Mouse (Mus musculus) heart, adult 9 months (tissue): ENCODE measurements around the gene Cdk1.

Source experiments
- DNase-seq, 2 experiments: peaks; one replicate each; pipeline ENCODE4 v3.0.0; 2022; ENCODE audit warnings: low spot score in 2 of 2

Gene Cdk1

DNA sequence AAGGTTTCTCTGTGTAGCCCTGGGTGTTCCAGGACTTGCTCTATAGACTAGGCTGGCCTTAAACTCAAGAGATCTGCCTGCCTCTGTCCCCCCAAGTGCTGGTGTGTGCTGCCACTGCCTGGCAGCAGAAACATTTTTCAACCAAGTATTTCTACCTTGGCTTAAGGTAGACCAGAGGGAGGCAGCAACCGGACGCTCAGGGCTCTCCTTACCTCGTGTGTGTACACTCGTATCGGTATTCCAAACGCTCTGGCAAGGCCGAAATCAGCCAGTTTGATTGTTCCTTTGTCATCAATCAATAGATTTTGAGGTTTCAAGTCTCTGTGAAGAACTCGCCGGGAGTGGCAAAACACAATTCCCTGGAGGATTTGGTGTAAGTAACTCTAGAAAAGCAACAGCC lies 10.4 kb downstream of the Cdk1 start:
- no peak for DNase-seq

DNA sequence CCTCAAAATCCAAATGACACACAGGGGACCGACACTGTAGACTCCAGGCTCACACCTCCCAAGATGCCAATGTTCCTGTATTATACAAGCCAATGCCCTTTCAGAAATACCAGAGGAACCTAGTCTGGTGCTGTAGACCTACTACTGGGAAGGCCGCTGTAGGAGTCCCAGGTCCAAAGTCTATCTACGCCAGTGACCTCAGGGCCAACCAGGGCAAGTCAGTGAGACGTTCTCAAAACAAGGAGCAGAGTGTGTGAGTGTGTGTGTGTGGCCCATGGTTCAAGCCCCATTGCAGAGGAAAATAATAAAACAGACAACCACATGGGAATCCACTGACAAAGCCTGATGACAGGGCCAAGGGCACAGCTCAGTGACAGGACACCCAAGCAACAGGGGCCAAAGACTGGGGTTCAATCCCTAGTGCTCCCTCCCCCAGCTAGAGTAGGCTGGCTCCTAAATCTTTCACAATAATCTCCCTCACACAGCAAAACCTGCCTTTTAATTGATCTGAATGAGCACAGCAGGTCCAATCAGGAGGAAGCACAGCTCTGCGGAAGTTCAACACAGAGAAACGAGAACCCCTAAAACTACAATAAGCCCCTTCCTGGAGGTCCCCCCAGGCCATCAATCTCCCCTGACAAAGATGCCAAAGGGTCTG lies 11.0 kb downstream of the Cdk1 start:
- no peak for DNase-seq

DNA sequence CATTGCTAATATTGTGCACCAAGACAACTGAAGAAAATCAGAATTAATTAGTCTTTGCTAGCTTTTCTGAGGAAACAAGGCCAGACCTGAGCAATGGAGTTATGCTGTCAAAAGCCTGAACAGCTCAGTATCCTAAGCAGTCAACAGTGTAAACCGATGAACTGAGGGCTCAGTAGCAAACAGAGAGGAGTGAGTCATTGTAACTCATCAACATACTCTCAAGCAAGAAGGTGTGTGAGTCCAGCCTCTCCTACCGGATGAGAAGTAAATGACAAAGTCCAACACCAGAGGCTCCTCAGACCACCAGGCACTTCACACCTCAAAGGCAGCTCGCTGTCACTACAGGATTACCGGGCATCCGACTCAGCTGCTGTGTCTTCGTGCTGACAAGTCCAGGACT lies 12.7 kb downstream of the Cdk1 start:
- no peak for DNase-seq

DNA sequence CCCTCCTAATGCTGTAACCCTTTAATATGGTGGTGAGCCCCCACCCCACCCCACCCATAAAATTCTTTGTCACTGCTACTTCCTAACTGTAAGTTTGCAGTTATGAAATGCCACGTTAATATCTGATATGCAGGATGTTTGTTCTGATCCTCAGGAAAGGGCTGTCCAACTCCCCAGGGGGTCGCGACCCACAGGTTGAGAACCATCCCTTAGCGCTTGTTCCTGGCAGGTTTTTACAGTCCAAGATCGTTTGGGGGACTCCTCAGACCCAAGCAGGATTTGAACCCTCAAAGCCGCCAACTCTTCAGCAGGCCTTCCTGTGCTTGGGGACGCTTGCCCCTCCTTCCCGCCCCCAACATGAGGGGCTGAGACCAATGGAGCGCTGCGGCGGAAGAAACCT lies 16.5 kb downstream of the Cdk1 start:
- DNase-seq: no peak

DNA sequence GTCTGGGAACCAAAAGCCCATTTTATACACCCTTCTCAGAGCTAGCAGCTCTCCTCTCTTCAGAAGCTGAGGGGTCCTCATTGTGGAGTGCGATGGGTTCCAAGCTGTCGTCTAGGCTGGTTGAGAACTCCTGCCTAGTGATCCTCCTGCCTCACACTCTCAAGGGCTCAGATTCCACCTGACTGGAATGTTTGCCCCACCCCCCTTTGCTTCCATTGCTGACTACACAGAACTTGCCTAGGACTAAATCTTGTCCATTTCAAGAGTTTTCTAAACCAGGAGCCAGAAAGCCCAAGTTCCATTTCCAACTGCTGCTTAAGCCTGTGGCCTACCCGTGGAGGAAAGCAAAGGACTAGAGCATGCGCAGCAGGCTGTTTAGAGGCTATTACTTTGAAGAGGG lies 17.1 kb downstream of the Cdk1 start:
- no peak for DNase-seq

DNA sequence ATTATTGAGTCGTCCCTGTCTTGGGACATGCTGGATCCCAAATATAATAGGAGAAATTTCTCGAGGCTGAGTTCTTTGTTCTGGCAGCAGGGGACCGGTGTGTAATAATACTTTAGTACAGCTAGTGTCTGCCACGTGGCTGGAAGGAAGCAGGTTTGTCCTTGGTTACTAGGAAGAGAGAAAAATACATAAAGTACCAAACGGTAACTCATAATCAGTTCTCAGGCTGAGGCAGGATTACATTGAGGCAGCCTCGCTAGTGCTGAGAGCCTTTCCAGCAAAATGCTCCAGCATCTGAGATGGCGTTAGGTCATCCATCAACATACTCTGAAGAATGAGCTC lies 17.6 kb downstream of the Cdk1 start:
- DNase-seq: no peak

DNA sequence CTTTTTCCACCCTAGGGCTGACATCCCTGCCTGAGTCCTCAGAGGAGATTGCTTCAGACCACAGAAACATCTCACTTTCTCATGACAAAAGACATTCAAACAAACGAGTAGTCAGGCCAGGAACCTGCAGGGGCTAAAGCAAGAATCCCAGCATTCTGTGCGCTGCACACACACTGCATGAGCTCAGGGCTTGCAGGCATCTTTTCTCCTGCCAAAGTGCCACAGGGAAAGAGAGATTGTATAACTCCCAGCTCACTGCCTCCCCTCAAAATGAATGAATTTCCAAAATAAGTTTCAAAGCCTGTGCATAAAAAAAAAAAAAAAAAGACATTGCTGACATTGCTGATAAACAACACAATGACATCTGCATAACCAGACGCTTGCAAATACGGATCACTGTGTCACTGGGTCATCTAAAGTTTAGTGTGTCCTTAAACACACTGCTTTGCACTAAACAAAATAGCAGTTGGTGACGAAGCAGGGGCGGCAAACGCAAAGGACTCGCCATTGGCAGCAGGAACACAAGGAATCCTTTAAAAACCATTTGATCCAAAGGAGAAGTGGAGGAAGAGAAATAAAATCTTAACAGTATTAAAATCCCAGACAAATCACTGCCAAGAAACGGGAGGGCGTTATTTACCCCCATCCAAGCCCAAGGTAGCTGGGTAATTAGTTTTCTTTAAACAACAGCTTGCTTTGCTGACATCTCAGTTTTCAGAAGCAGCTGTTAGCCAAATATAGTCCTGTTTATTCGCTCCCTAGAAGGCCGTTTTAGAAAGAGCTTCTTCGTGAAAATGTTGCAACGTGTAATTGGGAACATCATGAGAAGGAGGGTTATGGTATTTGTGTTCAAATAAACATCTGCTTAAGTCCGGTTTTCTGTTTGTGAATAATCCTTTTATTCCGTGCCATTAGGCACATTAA lies 18.2 kb downstream of the Cdk1 start:
- no peak for DNase-seq

DNA sequence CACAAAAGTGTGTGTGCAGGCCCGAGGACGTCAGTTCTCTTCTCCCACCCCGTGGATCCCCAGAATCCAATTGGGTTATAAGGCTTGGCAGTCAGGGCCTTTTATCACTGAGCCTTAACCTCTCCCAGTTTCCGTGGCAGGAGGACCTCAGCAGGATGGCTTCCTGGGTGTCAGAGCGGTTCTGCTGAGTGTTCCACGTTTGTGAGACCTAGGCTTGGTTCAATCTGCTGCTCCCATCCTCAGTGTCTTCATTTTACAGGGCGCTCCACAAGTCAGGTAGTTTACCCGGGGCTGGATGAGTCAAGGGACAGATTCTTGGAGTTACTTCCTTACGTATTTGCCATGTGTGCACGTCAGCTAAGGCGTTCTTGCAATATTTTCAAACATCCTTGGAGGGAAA lies 19.5 kb downstream of the Cdk1 start:
- no peak for DNase-seq

DNA sequence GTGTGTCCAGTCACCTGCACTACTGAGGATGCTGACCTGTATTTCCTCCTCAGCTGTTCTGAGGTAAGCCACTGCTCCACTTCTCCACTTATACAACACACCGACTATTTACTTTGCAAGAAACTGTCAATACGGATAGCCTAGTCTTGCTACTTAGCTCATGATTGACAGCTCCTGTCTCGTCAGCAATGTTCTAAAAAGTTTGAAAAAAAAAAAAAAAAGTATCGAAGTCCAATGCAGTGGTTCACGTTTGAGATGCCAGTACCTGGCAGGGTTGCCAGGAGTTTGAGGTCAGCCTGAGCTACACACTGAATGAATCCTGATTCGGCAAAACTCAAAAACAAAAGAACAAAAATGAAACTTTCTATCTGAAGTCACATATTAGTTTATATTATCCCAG lies 21.5 kb downstream of the Cdk1 start:
- DNase-seq: no peak

DNA sequence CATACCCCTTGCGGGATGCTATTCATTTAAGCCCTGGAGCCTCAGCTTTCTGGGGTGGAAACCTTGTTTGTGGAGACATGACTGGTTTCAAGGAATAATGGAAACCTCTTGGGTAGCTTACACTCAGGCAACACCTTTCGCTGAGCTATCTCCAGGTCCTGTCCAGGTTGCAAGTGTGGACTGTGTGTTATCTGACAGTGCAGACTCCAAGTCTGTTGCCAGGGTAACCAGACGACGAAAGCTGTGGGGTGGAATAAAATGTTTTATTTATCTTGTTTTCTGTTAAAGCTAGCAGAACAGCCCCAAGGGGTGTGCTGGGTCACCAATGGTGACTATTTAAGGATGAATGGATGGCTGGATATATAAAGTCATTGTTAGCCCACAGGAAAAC lies 24.1 kb downstream of the Cdk1 start:
- no peak for DNase-seq

DNA sequence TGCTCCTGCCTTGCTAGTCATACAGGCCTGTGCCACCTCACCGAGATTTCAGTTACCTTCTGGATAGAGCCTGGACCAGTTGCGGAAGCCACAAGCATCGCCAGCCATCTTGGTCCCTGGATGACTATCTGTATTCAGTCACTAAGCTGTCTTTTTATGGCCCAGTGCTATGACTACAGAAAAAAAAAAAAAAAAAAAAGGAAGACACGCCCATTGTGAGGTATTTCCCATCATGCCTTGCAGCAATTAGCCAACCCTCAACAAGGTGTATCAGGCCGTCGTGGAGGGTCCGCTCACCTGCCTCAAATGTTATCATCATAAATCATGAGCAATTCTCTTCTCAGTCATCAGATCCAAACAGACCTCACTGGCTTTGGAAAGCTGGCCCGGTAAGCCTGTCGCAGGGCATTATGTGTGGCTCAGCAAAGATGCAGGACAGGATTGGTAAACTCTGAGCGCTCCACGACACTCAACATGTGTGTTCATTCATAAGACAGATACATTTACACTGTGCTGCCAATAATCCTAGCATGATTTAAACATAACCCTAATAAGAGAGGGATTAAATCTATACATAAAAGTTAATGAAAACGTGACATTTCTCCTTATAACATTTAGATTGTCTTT lies 24.6 kb downstream of the Cdk1 start:
- DNase-seq: no peak

DNA sequence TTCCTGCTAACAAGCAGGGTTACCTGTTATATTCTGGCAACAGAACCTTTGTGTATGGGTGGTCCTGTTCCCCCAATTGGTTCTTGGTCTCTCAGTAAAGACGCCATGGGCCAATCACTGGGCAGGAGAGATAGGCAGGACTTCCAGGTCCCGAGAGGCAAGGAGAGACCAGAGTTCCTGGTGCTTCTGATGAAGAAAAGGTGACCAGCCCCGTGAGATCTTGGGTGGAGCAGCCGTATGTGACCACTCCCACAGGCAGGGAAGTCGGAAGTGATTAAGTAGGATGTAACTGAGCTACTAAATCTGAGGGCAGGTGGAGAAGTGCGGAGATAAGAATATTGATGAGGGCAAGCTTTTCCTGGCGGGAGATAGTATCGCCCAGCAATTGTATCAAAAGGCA lies 25.4 kb downstream of the Cdk1 start:
- DNase-seq: no peak

DNA sequence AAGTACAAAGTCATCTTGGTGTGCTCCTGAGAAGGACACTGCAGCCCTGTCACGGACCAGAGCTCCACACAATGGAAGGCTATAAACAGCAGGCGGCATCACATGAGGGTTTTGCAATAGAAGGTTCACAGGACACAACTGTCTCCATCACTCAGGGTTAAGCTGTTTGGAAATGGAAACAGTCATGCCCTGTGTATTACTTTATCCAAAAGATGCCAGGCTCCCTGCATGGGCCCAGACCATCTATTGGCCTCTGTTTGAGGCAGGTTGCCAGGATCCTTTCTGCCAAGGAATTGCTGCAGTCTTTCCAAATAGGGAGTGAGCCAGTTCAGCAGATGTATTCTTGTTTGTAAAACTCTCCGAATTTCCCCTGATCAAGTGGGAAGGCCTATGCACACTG lies 26.3 kb downstream of the Cdk1 start:
- peak; percentile 15 to 19 for DNase-seq

DNA sequence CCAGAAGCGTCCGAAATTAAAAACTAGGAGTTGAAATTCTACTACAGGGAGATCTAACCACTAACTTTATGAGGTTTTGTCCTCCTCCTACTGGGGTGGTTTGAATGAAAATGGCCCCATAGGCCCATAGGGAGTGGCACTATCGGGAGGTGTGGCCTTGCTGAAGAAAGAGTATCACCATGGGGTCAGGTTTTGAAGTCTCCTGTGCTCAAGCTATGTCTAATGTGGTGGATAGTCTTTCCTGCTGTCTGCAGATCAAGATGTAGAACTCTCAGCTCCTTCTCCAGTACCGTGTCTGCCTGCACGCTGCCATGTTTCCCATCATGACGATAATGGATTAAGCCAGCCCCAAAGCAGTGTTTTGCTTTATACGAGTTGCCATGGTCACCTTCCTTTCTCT lies 27.9 kb downstream of the Cdk1 start:
- DNase-seq: no peak

DNA sequence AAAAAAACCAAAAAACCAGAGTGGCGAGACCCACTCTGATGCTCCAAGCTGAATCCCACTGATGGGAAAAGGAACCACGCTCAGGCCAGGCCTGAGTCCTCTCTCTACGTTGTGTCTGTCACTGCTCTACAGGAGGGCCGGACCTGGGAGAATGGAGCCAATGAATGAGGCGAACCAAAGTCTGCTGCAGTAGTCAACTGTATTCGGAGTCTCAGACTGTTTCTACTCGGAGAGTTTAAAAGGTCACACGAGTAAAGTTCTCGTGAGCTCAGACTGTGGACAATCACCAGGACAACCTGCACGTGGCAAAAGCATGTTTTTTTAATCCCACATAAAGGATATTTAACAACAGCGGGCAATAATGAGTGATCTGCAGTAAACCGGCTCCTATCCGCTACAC lies 28.8 kb downstream of the Cdk1 start:
- no peak for DNase-seq

DNA sequence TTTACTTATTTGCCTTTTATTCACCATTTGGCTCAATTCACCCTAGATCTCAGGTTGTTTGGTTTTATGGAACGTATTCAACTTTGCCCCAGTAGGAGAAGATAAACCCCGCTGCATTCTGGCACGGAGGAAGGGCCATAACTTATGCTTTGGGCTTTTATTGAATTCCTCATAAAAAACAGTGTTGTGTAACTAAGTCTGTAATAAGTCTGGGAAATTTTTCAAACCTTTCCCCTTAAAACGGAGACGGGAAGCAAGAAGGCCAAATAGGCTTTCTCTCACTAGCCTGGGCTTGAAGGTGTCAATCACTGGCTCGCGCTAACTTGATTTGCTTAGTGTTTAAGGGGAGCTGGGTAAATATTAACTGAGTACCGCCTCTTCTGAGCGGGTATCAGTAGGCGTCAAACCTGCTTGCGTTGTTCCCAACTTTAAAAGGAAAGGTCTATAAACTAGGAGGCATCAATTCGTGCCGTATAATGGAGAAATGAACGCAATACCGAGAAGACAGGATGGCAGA lies 31.2 kb downstream of the Cdk1 start:
- no peak for DNase-seq

DNA sequence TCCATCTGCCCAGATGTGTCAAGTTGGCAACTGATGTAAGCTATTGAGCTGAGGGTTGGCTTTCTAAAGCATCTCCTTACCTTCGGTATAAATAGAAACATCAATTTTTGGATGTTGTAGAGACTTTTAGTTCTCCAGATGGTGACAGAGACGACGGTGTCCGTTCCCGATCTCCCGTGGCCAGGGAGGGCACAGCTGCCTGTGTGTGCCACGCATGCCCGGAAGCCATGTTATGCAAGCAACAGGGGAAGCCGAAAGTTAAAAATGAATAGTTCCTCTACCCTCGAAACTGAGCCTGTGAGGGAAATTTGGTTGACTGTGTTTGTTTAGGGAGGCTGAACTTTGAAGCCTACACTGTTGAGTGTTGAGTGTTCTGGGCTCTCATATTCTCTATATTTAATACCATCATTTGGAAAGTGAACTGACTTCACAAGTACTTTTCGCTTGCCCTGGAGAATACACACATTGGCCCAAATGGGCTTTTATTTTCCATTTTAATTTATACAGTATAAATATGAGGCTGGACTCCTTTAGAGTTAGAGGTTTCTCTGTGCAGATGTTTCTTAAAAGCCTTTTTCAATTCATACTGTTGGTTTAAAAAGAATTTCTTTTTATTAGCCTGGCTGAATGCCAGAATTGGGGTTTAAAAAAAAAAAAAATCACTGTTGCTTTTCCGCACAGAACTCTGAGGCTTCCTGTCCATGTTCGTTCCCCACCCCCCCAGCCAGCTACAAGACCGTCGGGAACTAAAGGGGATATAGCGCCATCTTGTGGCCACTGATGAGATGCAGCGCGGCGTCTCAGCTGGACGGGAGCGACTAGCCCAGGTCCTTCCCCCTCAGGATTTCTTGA lies 31.8 kb downstream of the Cdk1 start:
- DNase-seq: peak; percentile 70 to 73

DNA sequence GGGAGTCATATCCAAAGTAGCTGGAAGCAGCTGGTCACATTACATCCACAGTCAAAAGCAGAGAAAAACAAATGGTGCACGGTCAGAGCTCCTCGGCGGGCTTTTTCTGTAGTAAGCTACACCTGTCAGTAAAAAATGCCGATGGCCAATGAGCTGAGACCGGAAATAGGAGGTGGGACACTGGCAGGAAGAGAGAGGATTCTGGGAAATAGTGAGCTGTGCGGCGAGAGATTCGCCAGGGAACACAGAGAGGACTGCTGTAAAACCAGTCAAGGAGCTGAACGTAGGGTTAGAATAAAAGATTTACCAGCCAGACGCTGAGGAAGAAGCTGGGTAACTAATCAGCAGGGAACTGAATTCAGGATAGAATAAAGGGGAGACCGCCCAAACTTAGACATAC lies 34.2 kb downstream of the Cdk1 start:
- DNase-seq: no peak

DNA sequence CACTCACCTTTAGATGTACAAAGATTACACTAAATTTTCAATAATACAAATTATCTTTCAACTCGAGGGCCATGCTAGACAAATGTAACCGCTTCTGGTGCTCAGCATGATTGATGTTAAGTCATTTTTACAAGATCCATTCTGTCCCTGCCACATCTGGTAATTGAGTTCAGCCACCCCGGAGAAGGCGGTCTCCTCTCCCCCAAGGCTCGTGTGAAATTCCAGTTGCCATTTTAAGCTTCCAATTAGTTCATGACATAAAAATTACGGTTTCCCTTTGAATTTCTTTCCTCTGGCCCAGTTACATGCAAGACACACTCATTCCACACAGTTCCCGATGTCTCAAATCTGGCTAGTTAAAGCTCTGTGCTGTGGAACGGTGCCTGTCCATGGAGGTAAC lies 38.8 kb downstream of the Cdk1 start:
- DNase-seq: no peak

DNA sequence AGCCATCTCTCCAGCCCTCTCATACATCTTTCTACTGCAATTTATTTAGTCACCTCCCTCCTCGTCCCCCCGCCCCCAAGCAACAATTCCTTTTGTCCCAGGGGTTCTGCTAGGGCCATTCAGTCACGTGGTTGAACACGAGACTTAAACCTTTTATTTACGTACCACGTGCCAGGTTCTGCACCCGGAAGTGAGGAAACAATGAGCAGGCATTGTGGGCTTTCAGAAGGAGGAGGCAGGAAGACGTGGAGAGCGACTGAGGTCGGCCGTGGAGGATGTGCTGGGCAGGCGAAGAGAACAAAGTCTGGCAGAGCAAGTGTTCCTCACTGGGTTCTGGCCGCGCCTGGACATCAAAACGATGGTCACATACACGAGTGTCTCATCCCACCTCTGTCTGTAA lies 40.9 kb downstream of the Cdk1 start:
- DNase-seq: no peak

DNA sequence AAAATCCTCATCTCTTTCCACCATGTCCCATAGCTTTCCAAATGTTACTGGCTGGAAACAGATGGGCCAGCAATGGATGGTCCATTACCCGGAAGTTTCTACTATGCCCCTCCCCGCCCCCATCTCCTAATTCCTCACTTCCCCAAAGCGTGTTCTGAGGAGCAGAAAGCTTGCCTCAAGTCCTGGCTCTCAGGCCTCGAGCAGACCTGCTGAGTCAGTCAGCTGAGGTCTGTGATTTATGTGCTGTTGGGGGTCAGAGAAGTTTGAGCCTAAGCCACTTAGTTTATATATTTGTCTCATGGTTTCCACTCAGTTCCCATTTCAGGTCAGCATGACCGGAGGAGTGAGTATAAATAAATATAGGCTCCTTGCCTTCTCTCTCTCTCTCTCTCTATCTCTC lies 43.6 kb downstream of the Cdk1 start:
- no peak for DNase-seq

DNA sequence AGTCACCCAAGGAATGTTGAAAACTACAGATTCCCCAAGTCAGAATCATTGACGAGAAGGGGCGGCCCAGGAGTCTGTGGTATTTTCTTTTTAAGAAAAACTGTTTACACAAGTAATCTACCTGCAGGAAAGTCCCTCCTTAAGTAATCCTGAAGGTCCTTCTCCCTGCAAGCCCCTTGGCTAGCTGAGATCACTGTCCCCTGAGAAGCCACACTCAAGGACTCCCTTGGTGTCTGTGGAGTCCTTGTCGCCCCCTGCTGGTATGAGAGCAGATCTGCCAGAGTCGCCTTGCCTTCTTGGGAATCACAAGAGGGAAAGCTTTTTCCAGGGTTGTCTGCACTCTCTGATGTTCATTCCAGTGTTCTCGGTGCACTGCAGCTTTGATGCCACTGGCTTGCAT lies 45.7 kb downstream of the Cdk1 start:
- peak; percentile 43 to 66 for DNase-seq
